ENCODE assay signal across 11 mouse cellular contexts in the genomic region with DNA sequence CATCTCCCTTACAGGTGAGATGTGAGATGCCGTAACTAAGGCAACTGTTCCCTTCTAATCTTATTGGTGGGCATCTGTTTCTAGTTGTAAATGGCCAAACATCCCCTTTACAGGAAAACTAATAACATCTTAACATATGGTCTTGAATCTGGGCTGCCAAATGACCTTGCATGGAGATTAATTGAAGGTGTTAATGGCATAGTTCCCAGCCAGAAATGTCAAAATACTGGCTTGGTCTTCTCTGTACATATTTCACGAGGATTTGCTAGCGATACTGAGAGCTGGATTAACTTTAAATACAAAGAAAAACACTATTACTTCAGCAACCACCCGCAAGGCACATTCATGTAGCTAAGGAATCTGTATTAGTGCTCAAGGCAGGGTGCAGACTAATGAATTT.
"Had no signal": no experiment of that assay in that cellular context is flagged by ENCODE, and none has a peak within 500 bp of the region (broad histone marks: within the 10 kb centered on the region; RNA-seq: fewer than 3 reads in every experiment).

No protein-coding gene starts in this region.

- ATAC-seq: lung, postnatal 0 days; midbrain, embryonic 16.5 days had no signal

- H3K9ac ChIP-seq: liver, embryonic 13.5 days; lung, embryonic 14.5 days; midbrain, embryonic 12.5 days had no signal

- H3K9me3 ChIP-seq: liver, embryonic 13.5 days; midbrain, embryonic 12.5 days had no signal

- DNase-seq: kidney, postnatal 25 days; layer of hippocampus, postnatal 36 days; liver, embryonic 13.5 days; lung, embryonic 14.5 days; thymus, adult 18-20 months; thymus, postnatal 36 days had no signal

- H3K36me3 ChIP-seq: liver, embryonic 13.5 days; midbrain, embryonic 12.5 days had no signal

- H3K4me2 ChIP-seq: liver, embryonic 13.5 days; lung, embryonic 14.5 days; midbrain, embryonic 12.5 days had no signal

- H3K27me3 ChIP-seq: liver, embryonic 13.5 days; midbrain, embryonic 12.5 days had no signal

- H3K4me3 ChIP-seq: left cerebral cortex, adult 2 months; liver, embryonic 13.5 days; midbrain, embryonic 12.5 days had no signal

- H3K27ac ChIP-seq: left cerebral cortex, adult 2 months; liver, embryonic 13.5 days; macrophage; midbrain, embryonic 12.5 days had no signal

- H3K4me1 ChIP-seq: liver, embryonic 13.5 days; midbrain, embryonic 12.5 days had no signal
